Mouse (Mus musculus) right cerebral cortex, postnatal 10 days (tissue): ENCODE measurements at regions not wholly inside any gene's neighbourhood (a gene's known extent, or its start where the extent isn't known, plus 50 kb on each side); places are given as distances from the start of the nearest gene placed in this dataset.
A peak's percentile ranks its signal among the peaks of the same experiment; 100 is the strongest.
"Not testable (repeated sequence)": the region's sequence is repeated elsewhere in the genome, so short reads cannot be mapped to it uniquely, and the experiment has no call there.

ENCODE experiments used
- DNase-seq, 2 experiments: peaks; one replicate each; pipeline ENCODE4 v3.0.0; 2021; ENCODE audit warnings: low spot score in 2 of 2

GRCm38 (mm10) chr9:97297538-97297937 is 72.2 kb downstream of the Trim42 start:
- DNase-seq, result peak; percentile 75 to 79

GRCm38 (mm10) chr9:97295770-97296169 is 74.0 kb downstream of the Trim42 start:
- no peak for DNase-seq

GRCm38 (mm10) chr9:97291870-97292269 is 77.9 kb downstream of the Trim42 start:
- DNase-seq, result no peak

- no peak for DNase-seq
Measured at GRCm38 (mm10) chr9:97284282-97284802, 85.4 kb downstream of the Trim42 start.

- DNase-seq, result no peak
Measured at GRCm38 (mm10) chr9:97282090-97282489, 87.7 kb downstream of the Trim42 start.

- not testable (repeated sequence) for DNase-seq
Measured at GRCm38 (mm10) chr9:97275449-97275848, 94.3 kb downstream of the Trim42 start.

GRCm38 (mm10) chr9:97273891-97274290 is 95.9 kb downstream of the Trim42 start:
- no peak for DNase-seq

- DNase-seq, result no peak
Measured at GRCm38 (mm10) chr9:97272061-97272460, 97.7 kb downstream of the Trim42 start.

- no peak for DNase-seq
Measured at GRCm38 (mm10) chr9:97247621-97248020, 122.1 kb downstream of the Trim42 start.

GRCm38 (mm10) chr9:97226074-97226473 is 115.1 kb upstream of the Slc25a36 start:
- no peak for DNase-seq

GRCm38 (mm10) chr9:97224549-97224948 is 113.6 kb upstream of the Slc25a36 start:
- DNase-seq, result no peak

- no peak for DNase-seq
Measured at GRCm38 (mm10) chr9:97214806-97215205, 103.8 kb upstream of the Slc25a36 start.

GRCm38 (mm10) chr9:97190321-97190860 is 79.4 kb upstream of the Slc25a36 start:
- DNase-seq, result no peak

GRCm38 (mm10) chr9:97189646-97190045 is 78.7 kb upstream of the Slc25a36 start:
- no peak for DNase-seq

GRCm38 (mm10) chr9:97188616-97189330 is 77.8 kb upstream of the Slc25a36 start:
- no peak for DNase-seq

- DNase-seq, result no peak
Measured at GRCm38 (mm10) chr9:97173230-97173951, 62.4 kb upstream of the Slc25a36 start.

GRCm38 (mm10) chr9:97172075-97172474 is 61.1 kb upstream of the Slc25a36 start:
- peak; percentile 50 to 66 for DNase-seq

GRCm38 (mm10) chr9:97171484-97171883 is 60.5 kb upstream of the Slc25a36 start:
- no peak for DNase-seq

- DNase-seq, result no peak
Measured at GRCm38 (mm10) chr9:97170836-97171235, 59.9 kb upstream of the Slc25a36 start.

GRCm38 (mm10) chr9:97162465-97162864 is 51.5 kb upstream of the Slc25a36 start:
- DNase-seq, result no peak
